Mouse (Mus musculus) ZHBTc4 (cell line): Measurements from ENCODE around the gene Ccdc120.
A peak's percentile ranks its signal among the peaks of the same experiment; 100 is the strongest.

ENCODE experiments used
- DNase-seq: peaks from one replicate; pipeline ENCODE4 v3.0.0-alpha.2; 2011; ENCODE audit warnings: low read depth, low spot score

Ccdc120 gene

DNA sequence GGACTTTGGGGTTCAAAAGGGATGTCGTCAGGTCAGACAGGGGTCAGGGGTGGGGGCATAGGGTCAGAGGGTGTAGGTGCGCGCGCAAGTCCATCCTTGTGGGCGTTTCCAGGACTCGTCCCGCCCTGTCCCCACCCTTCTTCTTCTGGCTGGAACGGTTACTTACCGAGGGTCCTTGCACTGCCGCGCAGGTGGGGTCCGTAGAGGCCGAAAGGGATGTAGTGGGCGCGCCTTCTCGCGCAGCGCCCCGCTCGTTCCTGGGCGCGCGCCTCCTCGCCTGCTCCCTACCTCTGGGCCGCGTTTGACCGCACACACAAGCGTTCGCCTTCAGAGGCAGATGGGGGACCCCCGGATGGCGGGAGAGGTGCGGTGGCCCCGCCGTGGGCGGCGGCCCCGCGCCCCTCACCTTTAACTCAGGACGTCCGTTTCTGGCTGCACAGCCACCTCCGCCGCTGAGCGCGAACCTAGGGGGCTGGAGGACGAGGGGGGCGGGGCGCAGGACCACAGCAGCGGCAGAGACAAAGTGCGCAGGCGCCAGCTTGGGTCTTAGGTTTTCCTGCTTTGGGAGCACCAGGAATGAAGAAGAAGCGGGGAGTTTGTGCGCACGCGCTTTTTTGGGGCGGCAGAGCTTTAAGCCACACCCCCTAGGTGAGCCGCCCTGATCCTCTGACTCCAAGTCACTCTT, at the start of gene Ccdc120:
Gene Ccdc120 (minus strand): TSS at position 474 of the 685 bp plus-strand sequence.
- DNase-seq = peak; percentile 92

DNA sequence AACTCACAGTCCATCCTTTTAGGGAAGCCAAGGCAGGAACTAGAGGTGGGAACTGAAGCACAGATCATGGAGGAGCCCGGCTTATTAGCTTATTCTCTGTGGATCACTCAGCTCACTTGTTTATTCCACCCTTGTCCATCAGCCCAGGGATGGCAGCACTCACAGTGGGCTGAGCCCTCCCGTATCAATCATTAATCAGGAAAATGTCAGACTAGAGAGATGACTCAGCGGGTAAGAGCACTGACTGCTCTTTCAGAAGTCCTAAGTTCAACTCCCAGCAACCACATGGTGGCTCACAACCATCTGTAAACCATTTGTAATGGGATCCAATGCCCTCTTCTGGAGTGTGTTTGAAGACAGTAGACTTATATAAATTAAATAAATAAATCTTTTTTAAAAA, 46.6 kb upstream of the Ccdc120 start:
- no peak for DNase-seq

DNA sequence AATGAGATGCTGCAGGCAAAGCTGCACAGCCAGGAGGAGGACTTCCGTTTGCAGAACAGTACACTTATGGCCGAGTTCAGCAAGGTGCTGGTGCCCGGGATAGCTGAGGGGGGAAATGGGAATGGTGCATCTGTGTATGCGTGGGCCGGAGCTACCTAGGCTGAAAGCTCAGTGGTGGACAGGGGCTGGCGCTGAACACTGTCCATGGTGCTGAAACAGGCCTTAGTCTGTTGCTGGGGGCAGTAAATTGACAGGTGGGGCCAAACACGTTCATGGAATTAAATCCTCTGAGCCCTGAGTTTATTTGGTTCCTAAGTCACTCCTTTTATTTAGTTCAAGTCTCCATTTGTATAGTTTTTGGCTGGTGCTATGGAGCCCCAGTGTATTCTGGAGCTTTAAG, 44.3 kb upstream of the Ccdc120 start:
- DNase-seq = peak; percentile 54

DNA sequence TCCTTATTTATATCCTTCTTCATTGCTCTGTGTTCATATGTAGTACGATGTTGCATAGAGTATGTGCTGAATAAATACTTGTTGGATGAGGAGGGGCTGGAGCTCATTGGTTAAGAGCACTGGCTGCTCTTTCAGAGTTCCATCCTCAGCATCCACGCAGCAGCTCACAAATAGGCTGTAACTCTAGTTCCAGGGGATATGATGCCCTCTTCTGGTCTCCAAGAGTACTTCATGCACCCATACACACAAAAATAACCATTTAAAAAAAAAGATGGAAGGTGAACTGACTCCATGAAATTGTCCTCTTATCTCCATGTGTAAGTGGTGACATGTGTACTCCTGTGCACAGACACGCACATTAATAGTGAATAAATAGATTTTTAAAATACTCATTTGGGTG, 42.7 kb upstream of the Ccdc120 start:
- peak; percentile 66 for DNase-seq

DNA sequence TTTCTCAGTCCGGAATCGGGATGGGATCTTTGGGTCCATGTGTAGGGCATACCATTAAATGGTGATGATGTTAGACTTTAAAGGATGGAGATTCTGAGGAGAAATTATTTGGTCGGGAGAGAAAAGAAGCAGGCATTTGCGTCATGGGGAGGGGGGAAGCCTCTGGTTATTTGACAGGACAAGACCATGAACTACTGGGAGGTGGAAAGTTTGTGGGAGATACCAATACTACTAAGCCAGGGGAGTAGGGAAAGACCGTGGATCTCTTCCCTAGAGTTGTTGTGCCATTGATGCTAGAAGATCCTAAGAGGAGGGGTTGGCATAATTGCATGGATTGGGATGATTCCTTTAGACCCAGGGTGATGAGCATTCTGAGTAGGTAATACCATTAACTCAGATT, 39.6 kb upstream of the Ccdc120 start:
- no peak for DNase-seq

DNA sequence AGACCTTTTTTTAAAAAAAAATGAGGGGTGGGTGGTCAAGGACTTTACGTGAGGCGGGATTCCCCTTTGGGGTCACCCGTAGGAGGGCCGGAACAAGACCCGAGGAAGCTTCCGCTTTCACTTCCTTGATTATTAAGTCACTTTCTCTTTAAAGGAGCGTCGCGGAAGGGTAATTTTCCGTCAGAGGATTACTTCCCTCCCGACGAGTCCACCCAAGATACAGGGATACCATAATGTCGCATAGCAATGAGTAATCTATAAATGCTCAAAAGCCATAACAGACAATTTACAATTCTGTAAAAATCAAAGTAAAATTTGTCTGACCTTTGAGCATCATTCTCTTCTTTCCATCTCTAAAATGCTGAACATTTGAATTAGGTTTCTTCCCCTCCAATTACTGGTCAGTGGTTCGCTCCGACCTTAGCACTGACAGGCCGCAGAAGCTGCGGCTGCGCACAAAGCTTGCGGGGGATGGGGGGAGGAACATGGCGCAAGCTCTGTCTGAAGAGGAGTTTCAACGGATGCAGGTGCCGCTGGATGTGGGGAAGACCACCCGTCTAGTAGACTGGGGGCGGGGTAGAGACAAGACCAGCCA, 38.9 kb upstream of the Ccdc120 start, which contains the start of gene Gripap1:
Gene Gripap1 (plus strand): TSS at position 224 of the 595 bp plus-strand sequence.
- peak; percentile 85 for DNase-seq

DNA sequence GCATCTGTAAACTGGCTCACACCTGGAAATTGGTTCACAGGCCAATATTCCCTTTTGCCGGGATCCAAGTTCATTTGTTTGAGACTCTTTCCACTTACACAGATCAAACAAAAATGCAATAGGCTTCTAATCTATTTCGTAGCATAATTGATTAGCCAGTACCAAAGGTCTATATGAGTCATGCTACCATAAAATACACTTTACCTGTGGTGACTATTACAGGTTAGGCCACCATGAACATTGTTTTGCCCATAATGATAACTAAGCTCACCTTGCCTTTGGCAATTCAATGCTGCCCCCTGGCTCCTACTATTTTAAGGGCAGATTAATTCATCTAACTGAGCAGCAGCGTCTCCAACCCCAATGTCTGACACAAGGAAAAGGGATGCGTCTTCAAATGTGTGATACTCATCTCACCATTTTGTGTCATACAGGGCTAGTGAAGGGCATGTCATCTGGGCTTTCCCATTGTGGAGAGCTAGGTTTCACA, 31.9 kb upstream of the Ccdc120 start:
- DNase-seq = no peak

DNA sequence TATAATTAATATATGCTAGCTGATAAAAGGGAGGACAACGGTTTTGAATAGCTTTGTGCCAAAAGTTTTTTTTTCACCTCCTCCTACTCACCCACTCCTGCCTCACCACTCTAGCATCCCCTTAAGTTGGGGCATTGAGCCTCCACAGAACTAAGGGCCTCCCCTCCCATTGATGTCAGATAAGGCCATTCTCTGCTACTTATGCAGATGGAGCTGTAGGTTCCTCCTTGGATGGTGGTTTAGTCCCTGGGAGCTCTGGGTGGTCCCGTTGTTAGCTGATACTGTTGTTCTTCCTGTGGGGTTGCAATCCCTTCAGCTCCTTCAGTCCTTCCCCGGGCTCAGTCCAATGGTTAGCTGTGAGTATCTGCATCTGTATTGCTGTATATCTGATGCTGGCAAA, 28.6 kb upstream of the Ccdc120 start:
- DNase-seq = no peak

DNA sequence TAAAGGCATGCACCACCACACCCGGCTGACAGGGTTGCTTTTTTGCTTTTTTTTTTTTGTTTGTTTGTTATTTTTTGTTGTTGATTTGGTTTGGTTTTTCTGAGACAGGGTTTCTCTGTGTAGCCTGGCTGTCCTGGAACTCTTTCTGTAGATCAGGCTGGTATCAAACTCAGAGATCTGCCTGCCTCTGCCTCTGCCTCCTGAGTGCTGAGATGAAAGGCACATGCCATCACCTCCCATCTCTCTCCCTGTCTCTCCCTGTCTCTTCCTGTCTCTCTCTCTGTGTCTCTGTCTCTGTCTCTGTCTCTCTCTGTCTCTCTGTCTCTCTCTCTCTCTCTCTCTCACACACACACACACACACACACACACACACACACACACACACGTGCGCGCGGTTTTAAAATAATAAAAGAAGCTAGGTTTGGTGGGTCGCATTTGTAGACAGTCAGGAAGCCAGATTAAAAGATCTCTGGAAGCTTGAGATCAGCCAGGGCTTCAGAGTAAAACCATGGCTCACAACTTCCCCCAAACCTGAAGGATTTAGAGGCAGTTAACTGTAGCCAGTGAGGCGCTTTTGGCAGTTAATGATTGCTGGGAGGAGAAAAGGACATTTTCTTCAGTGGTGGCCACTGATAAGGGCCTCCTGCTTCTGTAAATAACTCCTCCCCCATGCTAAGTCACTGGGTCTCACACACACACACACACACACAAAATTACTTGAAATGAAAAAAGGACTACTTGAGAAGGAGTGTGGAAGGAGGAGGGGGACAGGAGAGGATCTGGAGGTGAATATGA, 27.9 kb upstream of the Ccdc120 start:
- no peak for DNase-seq

DNA sequence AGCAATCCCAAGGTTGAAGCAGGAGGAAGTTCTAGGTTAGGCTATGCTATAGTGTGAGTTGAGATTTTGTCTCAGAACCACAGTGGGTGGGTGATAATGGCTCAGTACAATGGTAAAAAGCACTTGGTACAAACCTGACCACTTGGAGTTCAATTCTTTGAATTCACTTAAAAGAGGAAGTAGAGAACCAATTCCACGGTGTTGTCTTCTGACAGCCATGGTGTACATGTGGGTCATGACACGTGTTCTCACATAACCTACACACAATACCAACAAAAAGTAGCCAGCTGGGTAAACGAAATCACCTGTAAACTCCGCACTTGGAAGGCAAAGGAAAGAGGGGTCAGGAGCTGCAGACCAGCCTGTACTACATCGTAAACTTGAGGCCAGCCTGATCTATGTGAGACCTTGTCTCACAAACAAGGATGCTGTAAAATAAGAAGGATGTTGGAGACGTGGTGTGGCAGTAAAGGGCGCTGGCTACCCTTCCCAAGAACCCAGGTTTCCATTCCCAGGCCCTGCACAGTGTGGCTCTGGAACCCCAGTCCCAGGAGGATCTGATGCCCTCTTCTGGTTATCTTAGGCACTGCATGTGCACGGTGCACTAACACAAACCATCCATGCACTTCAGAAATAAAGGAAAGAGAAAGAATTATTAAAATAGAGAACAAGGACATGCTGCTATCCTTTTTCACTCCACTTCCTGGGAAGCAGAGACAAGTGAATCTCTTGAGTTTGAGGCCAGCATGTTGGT, 25.8 kb upstream of the Ccdc120 start:
- DNase-seq = peak; percentile 70

DNA sequence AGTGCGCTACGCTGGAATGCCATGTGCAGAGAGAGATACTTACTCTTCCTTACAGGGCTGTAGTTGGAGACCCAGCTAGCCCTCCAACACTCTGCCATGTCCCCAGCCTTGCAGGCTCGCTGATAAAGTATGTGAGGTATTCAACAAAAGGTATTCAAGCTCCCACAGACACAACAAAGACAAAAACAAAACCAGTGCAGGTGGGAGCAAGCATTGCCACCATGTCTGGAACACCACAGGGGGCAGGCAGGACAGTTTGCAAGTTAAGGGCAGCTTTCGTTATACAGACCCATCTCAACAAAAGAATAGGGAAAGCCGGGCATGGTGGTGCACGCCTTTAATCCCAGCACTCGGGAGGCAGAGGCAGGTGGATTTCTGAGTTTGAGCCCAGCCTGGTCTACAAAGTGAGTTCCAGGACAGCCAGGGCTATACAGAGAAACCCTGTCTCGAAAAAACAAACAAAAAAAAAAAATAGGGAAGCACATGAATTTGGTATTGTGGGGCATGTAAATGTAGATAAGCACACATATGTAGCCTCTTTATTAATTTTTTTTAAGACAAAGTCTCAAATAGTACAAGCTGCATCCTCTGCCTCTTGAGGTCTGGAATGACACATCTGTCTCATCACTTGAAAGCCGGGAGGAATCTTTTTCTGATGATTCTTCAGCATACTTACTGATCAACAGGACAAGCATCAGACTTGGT, 24.9 kb upstream of the Ccdc120 start:
- peak; percentile 75 for DNase-seq

DNA sequence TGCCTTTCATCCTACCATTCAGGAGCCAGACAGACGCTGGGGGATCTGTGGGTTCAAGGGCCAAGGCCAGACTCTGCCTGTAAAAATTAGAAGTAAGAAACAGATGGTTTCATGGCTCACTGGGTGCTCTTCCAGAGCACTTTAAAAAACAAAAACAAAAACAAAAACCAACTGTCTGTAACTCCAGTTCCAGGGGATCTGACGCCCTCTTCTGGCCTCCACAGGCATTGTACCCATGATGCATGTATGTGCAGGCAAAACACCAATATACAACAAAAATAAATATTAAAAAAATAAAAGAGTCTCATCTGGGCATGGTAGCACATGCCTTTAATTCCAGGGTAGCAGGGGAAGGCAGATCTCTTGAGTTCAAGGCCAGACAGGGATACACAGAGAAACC, 22.1 kb upstream of the Ccdc120 start:
- DNase-seq = no peak

DNA sequence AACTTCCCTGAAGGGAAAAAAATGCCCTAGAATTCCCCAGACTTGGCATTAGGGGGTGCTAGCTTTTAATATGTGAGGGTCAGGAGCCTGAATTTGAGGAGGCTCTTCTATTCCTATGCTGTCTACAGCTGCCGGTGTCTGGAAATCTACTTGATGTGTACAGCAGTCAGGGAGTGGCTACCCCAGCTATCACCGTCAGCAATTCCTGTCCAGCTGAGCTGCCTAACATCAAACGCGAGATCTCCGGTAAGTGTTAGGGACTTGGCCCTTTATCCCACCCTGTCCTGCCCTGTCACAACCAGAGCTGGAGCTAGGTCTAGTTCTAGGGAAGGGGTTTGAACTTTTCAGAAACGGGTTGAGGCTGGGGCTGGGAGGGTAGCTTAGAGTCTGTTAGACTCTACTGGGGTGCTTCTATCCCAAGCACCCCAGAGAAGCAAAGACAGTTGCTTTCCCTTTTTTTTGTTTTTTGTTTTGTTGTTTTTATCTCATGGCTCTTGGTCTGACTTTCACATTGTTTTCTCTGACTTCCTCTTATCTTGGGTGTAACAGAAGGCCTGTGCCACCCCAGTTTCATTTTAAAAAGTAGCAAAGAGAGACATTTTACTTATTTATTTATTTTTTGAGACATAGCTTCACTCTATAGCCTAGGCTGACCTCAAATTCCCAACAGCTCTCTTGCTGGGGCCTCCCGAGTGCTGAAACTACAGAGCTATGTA, 18.8 kb upstream of the Ccdc120 start:
- DNase-seq = no peak

DNA sequence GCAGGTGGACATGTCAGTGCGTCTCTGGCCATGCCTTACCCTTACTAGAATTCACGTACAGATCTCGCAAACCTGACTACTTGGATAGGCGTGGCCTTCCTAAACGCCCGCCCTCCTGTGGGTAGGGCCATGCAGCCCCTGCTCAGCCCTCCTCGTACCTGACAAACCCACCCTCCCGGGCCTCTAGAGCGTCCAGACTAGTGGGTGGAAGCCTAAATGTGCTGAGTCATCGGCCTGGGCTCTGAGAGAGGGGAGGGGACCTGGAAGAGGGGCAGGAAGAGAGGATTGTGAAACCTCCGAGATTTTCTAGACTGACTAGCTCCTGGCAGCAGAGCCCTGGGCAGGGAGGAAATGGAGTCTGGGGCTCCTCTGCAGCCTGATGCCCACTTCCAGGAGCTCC, 15.1 kb upstream of the Ccdc120 start:
- DNase-seq = peak; percentile 96

DNA sequence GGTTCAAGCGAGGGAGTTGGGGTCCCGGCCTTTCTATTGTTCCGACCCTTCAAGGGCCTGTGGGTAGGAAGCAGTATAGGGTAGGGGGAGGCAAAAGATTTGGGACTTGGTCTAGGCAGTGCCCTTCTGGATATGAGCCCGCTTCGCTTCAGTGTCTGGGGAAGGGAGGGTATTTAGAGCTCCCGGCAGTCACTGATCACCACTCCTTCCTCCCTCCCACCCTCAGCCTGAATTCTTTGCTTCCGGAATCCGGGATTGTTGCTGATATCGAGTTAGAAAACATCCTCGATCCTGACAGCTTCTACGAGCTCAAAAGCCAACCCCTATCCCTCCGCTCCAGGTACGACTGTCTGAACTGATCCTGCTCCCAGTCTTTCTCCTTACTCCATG, 14.6 kb upstream of the Ccdc120 start:
- DNase-seq = peak; percentile 73

DNA sequence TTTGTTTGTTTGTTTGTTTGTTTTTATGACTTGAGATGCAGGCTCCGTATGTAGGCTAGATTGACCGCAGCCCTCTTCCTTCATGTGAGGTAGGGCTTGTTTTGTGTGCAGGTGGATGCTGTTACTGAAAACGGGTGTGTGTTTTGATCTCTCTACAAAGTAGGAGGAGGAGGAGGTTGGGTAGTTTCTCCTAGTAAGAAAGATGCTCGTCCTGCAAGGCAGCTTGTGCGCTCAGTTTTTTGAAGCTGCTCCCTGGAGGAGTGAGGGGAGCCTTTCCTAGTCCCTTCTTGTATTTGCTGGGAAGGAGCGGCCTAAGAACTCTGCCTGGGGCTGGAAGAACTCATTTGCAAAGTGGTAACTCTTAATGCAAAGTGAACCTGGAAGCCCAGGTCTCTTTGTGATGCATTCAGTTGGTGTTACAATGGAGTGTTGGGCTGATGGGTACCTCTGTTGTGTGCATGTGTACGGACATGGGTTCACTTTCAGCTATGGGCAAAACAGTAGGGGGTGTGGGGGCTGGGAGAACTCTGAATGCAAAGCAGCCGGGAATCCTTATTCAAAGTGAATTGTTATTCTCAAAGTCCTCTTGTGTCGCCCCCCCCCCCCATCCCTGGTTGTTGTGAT, 14.1 kb upstream of the Ccdc120 start:
- DNase-seq = peak; percentile 92

DNA sequence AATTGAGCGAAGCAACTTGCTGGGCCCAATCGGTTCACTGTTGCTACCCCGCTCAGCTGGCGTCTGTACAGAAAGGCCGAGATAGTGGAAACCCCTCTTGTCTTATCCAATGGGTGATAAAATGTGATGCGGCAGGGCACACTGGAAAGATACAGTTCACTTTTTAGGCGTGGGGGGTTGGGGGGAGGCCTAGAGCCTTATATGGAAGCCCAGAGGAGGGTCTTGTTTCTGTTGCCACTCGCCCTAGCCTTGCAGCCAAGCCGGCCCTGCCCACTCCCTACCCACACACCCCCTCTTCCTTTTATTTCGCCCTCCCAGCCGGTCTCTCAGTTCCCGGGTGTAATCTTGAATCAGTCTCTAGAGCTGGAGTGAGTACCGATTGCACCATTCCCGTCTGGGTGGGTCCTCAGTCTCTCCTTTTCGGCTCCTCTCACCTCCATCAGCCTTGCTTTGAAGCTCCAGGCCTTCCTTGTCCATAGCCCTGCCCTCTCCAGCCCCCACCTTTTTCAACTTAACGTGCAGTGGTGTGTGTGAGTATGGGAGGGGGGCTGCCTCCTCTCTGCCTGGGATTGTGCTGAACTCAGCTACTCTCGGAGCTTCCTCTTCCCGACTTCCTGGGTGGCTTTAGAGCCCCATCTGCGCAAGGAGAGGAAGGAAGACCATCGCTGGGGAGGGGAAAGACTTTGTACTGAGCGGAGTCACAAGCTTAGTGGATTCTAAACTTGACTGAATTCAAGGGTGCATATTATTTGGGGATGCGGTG, 13.1 kb upstream of the Ccdc120 start:
- DNase-seq = peak; percentile 60

DNA sequence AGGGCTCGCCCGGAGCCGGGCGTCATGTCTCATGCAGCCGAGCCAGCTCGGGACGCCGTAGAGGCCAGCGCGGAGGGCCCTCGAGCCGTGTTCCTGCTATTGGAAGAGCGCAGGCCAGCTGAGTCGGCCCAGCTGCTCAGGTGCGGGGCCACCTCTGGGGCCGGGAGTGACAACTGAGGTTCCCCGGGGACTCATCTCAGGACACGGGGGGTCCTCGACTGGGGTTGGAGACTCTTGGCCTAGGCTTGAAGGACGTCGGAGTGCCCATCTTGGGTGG, 12.2 kb upstream of the Ccdc120 start:
- DNase-seq = no peak

DNA sequence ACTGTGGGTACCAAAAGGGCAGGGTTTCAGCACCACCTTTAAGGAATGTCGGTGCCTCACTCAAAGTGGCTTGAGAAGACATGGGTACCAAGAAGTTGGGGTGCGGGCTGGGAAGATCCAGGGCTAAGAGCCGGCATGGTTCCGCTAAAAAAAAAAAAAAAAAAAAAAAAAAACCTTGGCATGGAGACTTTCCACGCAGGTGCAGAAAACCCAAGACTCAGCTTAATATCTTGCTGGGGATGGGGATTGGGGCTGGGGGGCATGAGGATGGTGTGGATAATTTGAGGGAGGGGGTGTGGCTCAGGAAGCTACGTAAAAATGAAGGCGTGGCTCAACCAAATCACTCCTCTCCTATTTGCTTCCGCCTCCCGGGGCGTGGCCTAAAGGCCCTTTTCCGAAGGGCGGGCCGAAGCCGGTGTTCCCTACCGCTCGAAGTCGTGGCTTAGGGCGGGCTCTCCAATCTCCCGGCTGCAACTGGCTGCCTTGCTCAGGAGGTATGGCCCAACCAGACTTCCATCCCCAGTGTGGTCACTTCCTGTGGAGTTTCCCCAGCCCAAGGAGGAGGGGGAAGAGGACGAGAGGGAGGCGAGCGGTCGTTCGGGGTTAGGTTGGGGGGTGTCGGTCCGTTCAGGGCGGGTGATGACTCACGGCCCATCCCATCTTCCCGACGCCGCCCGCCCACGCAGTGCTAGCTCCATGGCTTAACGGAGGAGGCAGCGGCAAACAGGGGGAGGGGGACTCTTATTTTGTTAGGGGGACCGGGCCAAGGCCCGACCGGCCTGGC, 11.6 kb upstream of the Ccdc120 start, which contains the start of gene Tfe3:
Gene Tfe3 (plus strand): TSS at position 424 of the 784 bp plus-strand sequence.
- peak; percentile 97 for DNase-seq
